Mouse (Mus musculus) heart, postnatal 0 days (tissue): ENCODE data around the gene Fbll1.

Source experiments
- CTCF ChIP-seq: IDR thresholded peaks from 2 replicates; pipeline ENCODE4 v1.5.1; 2016; ENCODE audit warnings: antibody characterized with exemption, control low read depth, low read depth
- EP300 ChIP-seq: IDR thresholded peaks from 2 replicates; pipeline ENCODE4 v1.6.1; 2016; ENCODE audit warnings: antibody characterized with exemption, low read depth

- TF ChIP-seq CTCF: no peak
- no peak for TF ChIP-seq EP300
Measured at GRCm38 (mm10) chr11:35776452-35776851, 22.2 kb downstream of the Fbll1 start.
